Mouse (Mus musculus): ENCODE data around the gene Tcf20. TPM values are rescaled to one million over a fixed set of nuclear protein-coding genes. Genes with fewer than 3 reads are reported as not detected.
"Not testable (repeated sequence)": the region's sequence is repeated elsewhere in the genome, so short reads cannot be mapped to it uniquely, and the experiment has no call there.

The Tcf20 gene
- polyA plus RNA-seq, 1 experiment from 2014 or later = 8.1 TPM

- DNase-seq (ENCODE audit: low spot score) = no peak
- peaks cover 33% of the 10 kb centered on the region for H3K4me1 ChIP-seq
- no peaks in the 10 kb centered on the region for H3K27me3 ChIP-seq (ENCODE audit: low read depth, poor library complexity, severe bottlenecking)
- no peaks in the 10 kb centered on the region for H3K9me3 ChIP-seq (replicated peaks)
- H3K27ac ChIP-seq = no peak overlapping the region
- H3K36me3 ChIP-seq = no peaks in the 10 kb centered on the region
- H3K4me3 ChIP-seq = no peak overlapping the region
- WGBS = 72% methylated on average over 1 of the region's 1 CpGs
Measured at GRCm38 (mm10) chr15:82896336-82896735, 91.3 kb downstream of the Tcf20 start.

DNA sequence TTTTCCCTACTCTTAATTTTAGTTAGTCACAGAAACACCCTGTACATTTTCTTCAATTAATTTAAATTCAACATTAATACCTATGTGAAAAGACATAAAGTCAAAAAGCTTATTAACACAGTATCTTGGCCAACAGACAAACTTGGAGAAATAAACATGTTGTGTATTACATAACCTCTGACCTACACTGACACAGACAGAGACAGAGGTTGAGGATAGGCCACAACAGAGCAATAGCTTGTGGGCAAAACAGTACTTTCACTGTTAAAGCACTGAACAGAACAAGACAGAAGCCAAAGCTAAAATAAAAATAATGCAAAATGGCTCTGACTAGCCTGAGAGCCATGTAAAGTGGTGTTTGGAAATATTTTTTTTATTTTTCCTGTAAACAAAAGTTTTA lies 97.2 kb downstream of the Tcf20 start:
- DNase-seq (ENCODE audit: low spot score) = no peak
- H3K27me3 ChIP-seq (ENCODE audit: low read depth, poor library complexity, severe bottlenecking) = no peaks in the 10 kb centered on the region
- no peaks in the 10 kb centered on the region for H3K36me3 ChIP-seq
- H3K27ac ChIP-seq = no peak overlapping the region
- H3K4me1 ChIP-seq = no peaks in the 10 kb centered on the region
- no peak overlapping the region for H3K4me3 ChIP-seq
- no peaks in the 10 kb centered on the region for H3K9me3 ChIP-seq (replicated peaks)

DNA sequence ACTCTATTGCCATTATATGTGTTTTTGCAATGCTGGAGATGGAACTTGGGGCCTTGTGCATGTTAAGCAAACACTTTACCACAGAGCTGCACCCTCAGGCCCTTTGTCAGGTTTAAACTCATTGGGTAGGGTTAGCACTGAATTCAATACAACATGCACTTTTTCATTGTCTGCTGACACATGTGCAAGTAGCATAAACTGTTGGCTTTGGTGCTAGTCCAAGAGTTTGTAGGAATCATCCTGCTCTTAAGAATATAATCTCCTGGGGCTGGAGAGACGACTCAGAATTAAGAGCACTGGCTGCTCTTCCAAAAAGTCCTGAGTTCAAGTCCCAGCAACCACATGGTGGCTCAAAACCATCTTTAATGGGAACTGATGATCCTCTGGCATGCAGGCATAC lies 98.2 kb downstream of the Tcf20 start:
- DNase-seq (ENCODE audit: low spot score) = no peak
- no peaks in the 10 kb centered on the region for H3K27me3 ChIP-seq (ENCODE audit: low read depth, poor library complexity, severe bottlenecking)
- H3K27ac ChIP-seq = no peak overlapping the region
- no peak overlapping the region for H3K4me3 ChIP-seq
- H3K4me1 ChIP-seq = no peaks in the 10 kb centered on the region
- H3K9me3 ChIP-seq (replicated peaks) = no peaks in the 10 kb centered on the region
- no peaks in the 10 kb centered on the region for H3K36me3 ChIP-seq
- 78% methylated on average over 1 of the region's 1 CpGs for WGBS

GRCm38 (mm10) chr15:82888466-82888865 lies 99.2 kb downstream of the Tcf20 start:
- no peak overlapping the region for H3K4me3 ChIP-seq
- 92% methylated on average over 2 of the region's 2 CpGs for WGBS

DNA sequence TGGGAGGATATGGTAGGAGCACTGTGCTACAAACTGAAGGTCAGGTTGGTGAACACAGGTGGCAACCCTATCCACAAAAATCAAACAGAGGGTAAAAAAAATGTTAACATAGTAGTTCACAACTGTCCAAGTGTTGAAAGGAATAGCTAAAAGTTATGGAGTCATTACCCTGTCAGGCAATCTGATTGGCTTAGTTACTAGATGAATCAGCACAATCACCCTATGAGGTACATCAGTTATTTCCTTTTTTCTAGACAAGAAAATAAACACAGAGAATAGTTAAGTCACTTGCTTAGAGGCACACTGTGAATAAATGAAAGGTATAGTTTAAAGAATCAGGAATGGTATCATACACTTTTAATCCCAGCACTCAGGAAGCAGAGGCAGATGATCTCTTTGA lies 110.4 kb downstream of the Tcf20 start:
- Histone ChIP-seq H3K27ac (no peak overlapping the region), H3K27me3 (ENCODE audit: low read depth, poor library complexity, severe bottlenecking) (no peaks in the 10 kb centered on the region), H3K9me3 (replicated peaks) (no peaks in the 10 kb centered on the region), H3K36me3 (no peaks in the 10 kb centered on the region), H3K4me1 (no peaks in the 10 kb centered on the region), H3K4me3 (no peak overlapping the region)
- DNase-seq (ENCODE audit: low spot score) = no peak

More at GRCm38 (mm10) chr15:82888466-82888865, 99.2 kb downstream of the Tcf20 start:
- no peaks in the 10 kb centered on the region for H3K9me3 ChIP-seq (replicated peaks)
- DNase-seq (ENCODE audit: low spot score) = no peak
- H3K27me3 ChIP-seq (ENCODE audit: low read depth, poor library complexity, severe bottlenecking) = no peaks in the 10 kb centered on the region
- H3K36me3 ChIP-seq = peaks cover 5% of the 10 kb centered on the region; the same call in 1 of the 2 replicates
- no peaks in the 10 kb centered on the region for H3K4me1 ChIP-seq
- H3K27ac ChIP-seq = no peak overlapping the region

GRCm38 (mm10) chr15:82876863-82877262 lies 110.8 kb downstream of the Tcf20 start:
- 80% methylated on average over 2 of the region's 2 CpGs for WGBS
- Histone ChIP-seq H3K36me3 (no peaks in the 10 kb centered on the region), H3K27me3 (ENCODE audit: low read depth, poor library complexity, severe bottlenecking) (no peaks in the 10 kb centered on the region), H3K4me1 (no peaks in the 10 kb centered on the region), H3K9me3 (replicated peaks) (no peaks in the 10 kb centered on the region), H3K4me3 (no peak overlapping the region), H3K27ac (no peak overlapping the region)
- no peak for DNase-seq (ENCODE audit: low spot score)

DNA sequence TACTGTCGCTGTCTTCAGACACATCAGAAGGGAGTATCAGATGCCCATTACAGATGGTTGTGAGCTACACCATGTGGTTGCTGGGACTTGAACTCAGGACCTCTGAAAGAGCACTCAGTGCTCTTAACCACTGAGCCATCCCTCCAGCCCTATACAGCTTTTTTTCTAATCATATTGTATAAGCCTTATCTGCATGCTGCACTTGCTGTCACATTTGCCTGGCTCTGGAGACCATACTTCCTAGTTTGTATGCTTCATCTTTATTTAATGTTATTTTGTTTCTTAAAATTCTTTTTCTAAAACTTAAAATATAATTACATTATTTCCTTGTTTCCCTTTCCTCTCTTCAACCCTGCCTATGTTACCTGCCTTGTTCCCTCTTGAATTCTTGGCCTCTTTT lies 115.6 kb downstream of the Tcf20 start:
- WGBS = 100% methylated on average over 1 of the region's 1 CpGs

DNA sequence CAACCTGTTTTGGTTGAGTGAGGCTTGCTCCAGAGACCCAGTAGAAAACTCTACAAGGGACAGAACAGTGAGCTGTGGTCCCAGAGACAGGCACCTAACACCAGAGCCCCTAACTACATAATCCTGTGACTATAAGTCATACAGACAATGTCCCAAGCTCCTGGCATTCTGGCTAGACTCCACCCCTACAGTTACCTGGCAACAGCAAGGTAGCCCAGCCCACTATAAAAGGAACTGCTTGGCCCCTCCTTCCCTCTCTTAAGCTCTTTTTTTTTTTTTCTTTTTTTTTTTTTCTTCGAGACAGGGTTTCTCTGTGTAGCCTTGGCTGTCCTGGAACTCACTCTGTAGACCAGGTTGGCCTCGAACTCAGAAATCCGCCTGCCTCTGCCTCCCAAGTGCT lies 121.4 kb downstream of the Tcf20 start:
- not testable (repeated sequence) for H3K4me1 ChIP-seq; H3K9me3 ChIP-seq (replicated peaks); H3K4me3 ChIP-seq; H3K27me3 ChIP-seq (ENCODE audit: low read depth, poor library complexity, severe bottlenecking); DNase-seq (ENCODE audit: low spot score); H3K27ac ChIP-seq
- peaks cover 10% of the 10 kb centered on the region for H3K36me3 ChIP-seq
- WGBS = 96% methylated on average over 3 of the region's 3 CpGs

More for the DNA sequence above, 115.6 kb downstream of the Tcf20 start:
- no peaks in the 10 kb centered on the region for H3K36me3 ChIP-seq
- H3K9me3 ChIP-seq (replicated peaks) = no peaks in the 10 kb centered on the region
- no peaks in the 10 kb centered on the region for H3K27me3 ChIP-seq (ENCODE audit: low read depth, poor library complexity, severe bottlenecking)
- H3K27ac ChIP-seq = no peak overlapping the region
- no peak for DNase-seq (ENCODE audit: low spot score)
- no peak overlapping the region for H3K4me3 ChIP-seq
- H3K4me1 ChIP-seq = no peaks in the 10 kb centered on the region

DNA sequence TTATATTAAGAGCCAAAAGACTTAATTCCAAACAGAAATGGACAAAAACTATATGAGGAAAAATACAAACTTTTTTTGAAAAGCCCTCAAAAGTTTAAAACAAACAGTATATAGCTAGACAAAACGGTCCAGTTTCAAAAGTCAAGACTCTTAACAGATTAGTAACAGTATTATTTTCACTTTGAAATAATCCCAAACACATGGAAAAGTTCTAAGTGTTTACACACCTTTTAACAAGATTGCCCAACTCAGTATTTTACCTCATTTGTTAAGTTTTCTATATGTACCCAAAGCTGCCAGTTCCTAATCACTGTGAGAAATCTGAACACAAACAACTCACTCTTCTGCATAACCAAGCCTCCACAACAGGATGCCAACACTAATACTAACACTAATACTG lies 124.0 kb downstream of the Tcf20 start:
- Histone ChIP-seq H3K27me3 (ENCODE audit: low read depth, poor library complexity, severe bottlenecking) (no peaks in the 10 kb centered on the region), H3K4me1 (no peaks in the 10 kb centered on the region), H3K4me3 (no peak overlapping the region), H3K27ac (no peak overlapping the region), H3K9me3 (replicated peaks) (no peaks in the 10 kb centered on the region), H3K36me3 (peaks cover 10% of the 10 kb centered on the region)
- WGBS = 89% methylated on average over 1 of the region's 1 CpGs
- no peak for DNase-seq (ENCODE audit: low spot score)

DNA sequence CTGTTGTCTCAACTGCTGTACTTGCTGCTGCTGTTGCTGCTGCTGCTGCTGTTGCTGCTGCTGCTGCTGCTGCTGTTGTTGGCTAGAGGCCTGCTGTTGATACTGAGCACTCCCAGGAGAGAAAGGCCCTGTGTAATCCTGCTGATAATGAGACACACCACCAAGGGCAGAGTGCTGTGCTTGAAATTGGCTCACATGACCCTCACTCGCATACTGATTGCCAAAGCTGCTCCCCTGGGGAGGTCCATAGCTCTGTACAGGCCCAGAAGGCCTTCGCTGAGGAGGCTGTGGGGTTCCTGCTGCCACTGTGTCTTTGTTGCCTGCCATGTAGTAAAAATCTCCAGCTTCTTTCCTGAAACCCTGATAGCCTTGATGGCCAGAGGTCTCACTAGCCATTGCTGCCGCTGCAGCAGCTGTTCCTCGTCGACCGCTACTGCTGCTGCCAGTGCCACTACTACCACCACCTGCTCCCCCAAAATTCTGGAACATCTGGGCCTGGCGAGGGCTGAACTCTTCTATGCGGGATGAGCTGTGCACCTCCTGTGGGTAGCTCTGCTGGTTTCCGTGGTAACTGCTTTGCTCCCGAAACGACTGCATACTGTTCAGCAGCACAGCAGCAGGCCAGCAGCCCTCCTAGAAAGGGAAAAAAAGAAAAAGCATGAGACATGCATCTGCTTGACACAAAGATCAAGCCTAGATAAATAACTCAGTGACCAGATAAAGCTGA lies 130.9 kb downstream of the Tcf20 start:
- no peak for DNase-seq (ENCODE audit: low spot score)
- Histone ChIP-seq H3K27ac (no peak overlapping the region), H3K4me1 (no peaks in the 10 kb centered on the region), H3K9me3 (replicated peaks) (no peaks in the 10 kb centered on the region), H3K27me3 (ENCODE audit: low read depth, poor library complexity, severe bottlenecking) (no peaks in the 10 kb centered on the region), H3K36me3 (peaks cover 54% of the 10 kb centered on the region), H3K4me3 (no peak overlapping the region)
- WGBS = 79% methylated on average over 11 of the region's 11 CpGs

GRCm38 (mm10) chr15:82856065-82856464 lies 131.6 kb downstream of the Tcf20 start:
- H3K27me3 ChIP-seq (ENCODE audit: low read depth, poor library complexity, severe bottlenecking) = no peaks in the 10 kb centered on the region
- H3K9me3 ChIP-seq (replicated peaks) = no peaks in the 10 kb centered on the region
- 89% methylated on average over 2 of the region's 2 CpGs for WGBS
- H3K27ac ChIP-seq = no peak overlapping the region
- peaks cover 61% of the 10 kb centered on the region for H3K36me3 ChIP-seq
- no peaks in the 10 kb centered on the region for H3K4me1 ChIP-seq
- DNase-seq (ENCODE audit: low spot score) = no peak
- H3K4me3 ChIP-seq = no peak overlapping the region

DNA sequence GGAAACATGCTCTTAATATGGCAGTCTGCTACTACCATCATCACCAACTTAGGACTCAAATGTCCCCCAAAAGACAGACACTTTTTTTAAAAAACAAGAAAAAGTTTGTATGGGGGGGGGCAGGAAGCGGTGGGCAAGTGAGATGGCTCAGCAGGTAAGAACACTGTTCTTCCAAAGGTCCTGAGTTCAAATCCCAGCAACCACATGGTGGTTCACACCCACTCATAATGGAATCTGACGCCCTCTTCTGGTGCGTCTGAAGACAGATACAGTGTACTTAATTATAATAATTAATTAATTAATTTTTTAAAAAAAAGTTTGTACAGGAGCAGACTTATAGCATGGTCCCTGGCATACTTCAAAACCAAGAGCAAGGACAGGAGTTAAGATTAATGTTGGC lies 148.5 kb downstream of the Tcf20 start:
- DNase-seq (ENCODE audit: low spot score) = no peak
- Histone ChIP-seq H3K9me3 (replicated peaks) (no peaks in the 10 kb centered on the region), H3K4me3 (no peak overlapping the region), H3K27ac (no peak overlapping the region), H3K4me1 (no peaks in the 10 kb centered on the region), H3K36me3 (peaks cover 25% of the 10 kb centered on the region), H3K27me3 (ENCODE audit: low read depth, poor library complexity, severe bottlenecking) (no peaks in the 10 kb centered on the region)
- WGBS = 92% methylated on average over 3 of the region's 3 CpGs

- Histone ChIP-seq H3K9me3 (replicated peaks) (no peaks in the 10 kb centered on the region), H3K27me3 (ENCODE audit: low read depth, poor library complexity, severe bottlenecking) (no peaks in the 10 kb centered on the region), H3K27ac (no peak overlapping the region), H3K4me3 (no peak overlapping the region), H3K36me3 (peaks cover 24% of the 10 kb centered on the region), H3K4me1 (no peaks in the 10 kb centered on the region)
- 95% methylated on average over 6 of the region's 6 CpGs for WGBS
- no peak for DNase-seq (ENCODE audit: low spot score)
Measured at GRCm38 (mm10) chr15:82829917-82830316, 157.8 kb downstream of the Tcf20 start.

GRCm38 (mm10) chr15:82825866-82826265 lies 161.8 kb downstream of the Tcf20 start:
- DNase-seq (ENCODE audit: low spot score) = no peak
- Histone ChIP-seq H3K9me3 (replicated peaks) (no peaks in the 10 kb centered on the region), H3K27ac (no peak overlapping the region), H3K27me3 (ENCODE audit: low read depth, poor library complexity, severe bottlenecking) (no peaks in the 10 kb centered on the region), H3K4me1 (no peaks in the 10 kb centered on the region), H3K36me3 (peaks cover 58% of the 10 kb centered on the region), H3K4me3 (no peak overlapping the region)

All from limb, embryonic 10.5 days (tissue).